In genomic region chr19:46598720-46599252, GRCm38 (mm10) we compare ENCODE assay signal across 8 mouse cellular contexts. TPM values are rescaled to one million over a fixed set of nuclear protein-coding genes. Genes with fewer than 3 reads are reported as not detected.
A peak's percentile ranks its signal among the peaks of the same experiment; 100 is the strongest.
DNase-seq lines count a peak whose midpoint lies in the region; ATAC-seq lines count a peak whose summit lies in the region.

Wbp1l (plus strand) TSS chr19:46599084.

- peak; percentile 96 for ATAC-seq in megakaryocyte progenitor cell, adult 5-6 weeks (replicated peaks; ENCODE audit: poor library complexity)

- peak; percentile 100 for DNase-seq in adipocyte (ENCODE audit: low spot score)
- DNase-seq in embryo, embryonic 10 days (ENCODE audit: low spot score): peak; percentile 99
- peak; percentile 92 for DNase-seq in gastrocnemius, postnatal 10 days
- peak; percentile 99 for DNase-seq in induced T-regulatory cell, adult 2 months (ENCODE audit: low read depth)
- peak; percentile 99 for DNase-seq in left cerebral cortex, adult 9 months (ENCODE audit: low spot score in 2 of 2)
- peak; percentile 89 for DNase-seq in right cerebral cortex, postnatal 14 days
- DNase-seq in urinary bladder, postnatal 36 days (ENCODE audit: low spot score in 2 of 2): peak; percentile 95 to 98

RNA-seq across cellular contexts. Expression of gene Wbp1l, which starts in this region (rescaled TPM):
- 10 to 100 TPM; 38.3 to 41.6 TPM for total RNA-seq in gastrocnemius, postnatal 10 days (2021)
- 17.0 and 18.4 TPM in 2 replicates for total RNA-seq in megakaryocyte progenitor cell, adult 5-6 weeks (2015)
- total RNA-seq in megakaryocyte progenitor cell, adult 5-6 weeks (2017): 23.3 and 25.7 TPM in 2 replicates

Comparison
In these comparisons a context has a peak if more than half of its experiments do, and no peak if none do; other contexts are left out.
1. Peak in every context shown above with its lines: DNase-seq and ATAC-seq.